Mouse (Mus musculus) ES-Bruce4 (cell line): ENCODE data around the gene Ankrd13b.

Experiments used
- CTCF ChIP-seq: IDR thresholded peaks from one replicate; pipeline ENCODE4 v1.8.1; 2011; ENCODE audit warnings: low read depth, low read length
- EP300 ChIP-seq: IDR thresholded peaks from 2 replicates; pipeline ENCODE4 v1.6.1; 2011; ENCODE audit warnings: low read depth, low read length; ENCODE audit not compliant: insufficient read depth
- POLR2A ChIP-seq: IDR thresholded peaks from one replicate; pipeline ENCODE4 v1.8.1; 2011; ENCODE audit warnings: low read length; ENCODE audit not compliant: insufficient read depth

DNA sequence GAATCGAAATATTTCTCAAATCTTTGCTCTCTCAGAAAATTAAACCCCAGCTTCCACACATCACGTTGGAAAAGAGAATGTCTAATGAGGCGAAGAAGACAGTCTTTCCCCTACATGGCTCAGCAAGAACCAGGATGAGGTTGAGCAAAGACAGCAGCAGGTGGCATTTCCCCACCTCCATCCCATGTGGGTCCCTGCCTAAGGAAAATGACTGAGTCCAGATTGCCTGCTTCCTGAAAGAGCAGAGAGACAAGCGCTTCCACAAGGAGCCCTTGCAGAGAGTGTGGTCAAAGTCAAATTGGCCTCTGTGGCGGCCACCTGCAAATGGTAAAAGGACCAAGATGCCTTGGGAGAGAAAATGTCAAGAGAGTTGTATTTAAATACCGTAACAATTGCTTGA, 973 bp upstream of the Ankrd13b start:
- TF ChIP-seq POLR2A = no peak
- no peak for TF ChIP-seq CTCF
- TF ChIP-seq EP300 = no peak
